Mouse (Mus musculus) right cerebral cortex, postnatal 36 days (tissue): ENCODE measurements around the gene Clhc1.
A peak's percentile ranks its signal among the peaks of the same experiment; 100 is the strongest.

Experiments
- DNase-seq, 2 experiments: peaks; one replicate each; pipeline ENCODE4 v3.0.0; 2022; ENCODE audit warnings: low spot score in 2 of 2, mixed read lengths in 1 of 2

The Clhc1 gene

DNA sequence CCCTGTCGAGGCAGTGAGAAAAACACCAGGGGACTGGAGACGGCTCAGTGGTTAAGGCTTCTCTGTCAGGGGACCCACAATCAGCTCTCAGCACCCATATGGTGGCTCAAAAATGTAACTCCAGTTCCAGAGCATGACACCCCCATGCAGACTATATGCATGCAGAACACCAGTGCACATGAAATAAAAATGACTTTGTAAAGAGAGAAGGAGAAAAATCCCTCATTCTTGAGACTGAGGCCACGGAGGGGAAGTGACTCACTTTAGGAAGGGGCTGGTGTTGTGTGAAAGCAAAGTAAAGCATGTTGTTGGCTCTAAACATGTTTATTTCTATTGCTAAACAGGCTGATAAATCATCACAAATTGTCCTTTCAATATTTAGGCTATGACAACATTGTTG lies 13.2 kb downstream of the Clhc1 start:
- DNase-seq: no peak

DNA sequence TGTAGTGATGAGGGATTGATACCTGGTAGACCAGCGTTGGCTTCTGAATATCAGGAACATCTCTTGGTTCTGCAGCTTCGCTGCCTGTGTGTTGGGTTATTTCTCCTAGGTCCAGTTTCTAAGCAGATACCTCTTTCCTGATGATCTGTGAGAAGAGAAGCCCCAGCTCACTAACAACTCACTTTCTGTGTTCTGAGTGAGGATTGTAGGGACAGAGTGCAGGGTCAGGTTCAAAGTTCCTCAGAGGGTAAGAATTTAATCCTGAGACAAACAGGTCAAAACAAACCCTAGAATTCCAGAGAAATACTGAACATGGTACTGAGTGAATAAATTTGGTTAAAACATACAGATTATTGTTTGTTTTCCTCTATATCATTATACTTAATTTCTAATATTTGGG lies 15.7 kb downstream of the Clhc1 start:
- DNase-seq: no peak

DNA sequence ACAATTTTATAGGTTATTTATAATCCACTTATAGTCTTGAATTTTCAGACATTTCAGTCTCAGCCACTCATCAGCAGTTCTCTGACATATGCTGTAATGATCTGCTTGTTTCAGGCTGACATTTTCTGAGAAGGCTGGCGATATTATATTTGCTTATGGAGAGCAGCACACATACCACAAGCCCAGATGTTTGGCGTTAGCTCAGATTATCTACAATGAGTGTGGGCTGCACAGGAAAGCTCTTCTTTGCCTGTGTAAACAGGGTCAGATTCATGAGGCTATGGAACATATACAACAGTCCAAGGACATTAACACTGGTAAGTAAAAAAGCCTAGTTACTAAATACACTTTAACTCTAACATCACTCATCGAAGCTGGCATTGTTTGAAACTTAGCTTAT lies 23.8 kb downstream of the Clhc1 start:
- no peak for DNase-seq

DNA sequence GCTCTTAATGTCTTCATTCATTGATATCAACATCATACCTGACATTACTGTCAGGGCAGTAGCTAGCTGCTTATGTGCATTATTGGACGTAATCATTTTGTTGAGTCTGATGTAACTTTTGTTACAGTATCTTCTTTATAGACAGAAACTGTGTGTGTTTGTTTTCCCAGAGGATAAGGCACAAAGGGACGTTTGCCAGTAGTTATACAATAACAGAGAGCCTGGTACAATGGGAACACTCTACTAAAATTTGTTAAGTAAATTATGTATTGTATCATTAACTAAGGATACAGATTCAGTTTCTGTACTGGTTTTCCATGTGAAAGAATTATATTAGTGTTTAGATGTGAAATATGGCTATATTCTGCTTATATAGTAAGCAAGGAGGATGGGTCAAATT lies 24.9 kb downstream of the Clhc1 start:
- no peak for DNase-seq

DNA sequence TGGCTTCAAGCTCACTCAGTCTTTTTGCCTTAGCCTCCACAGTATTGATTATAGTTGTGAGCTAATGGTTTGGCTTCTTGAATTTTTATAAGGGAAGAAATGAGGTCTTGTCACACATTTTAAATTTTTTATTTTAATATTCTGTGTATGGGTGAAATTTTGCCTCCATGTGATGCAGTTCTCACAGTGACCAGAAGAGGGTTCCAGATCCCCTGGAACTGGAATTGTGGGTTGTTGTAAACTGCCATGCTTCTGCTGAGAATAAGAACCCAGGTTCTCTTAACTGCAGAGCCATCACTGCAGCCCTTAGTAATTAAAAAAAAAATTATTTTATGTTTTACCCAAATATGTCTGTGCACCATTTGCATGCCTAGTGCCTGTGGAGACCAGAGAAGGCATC lies 31.9 kb downstream of the Clhc1 start:
- no peak for DNase-seq

DNA sequence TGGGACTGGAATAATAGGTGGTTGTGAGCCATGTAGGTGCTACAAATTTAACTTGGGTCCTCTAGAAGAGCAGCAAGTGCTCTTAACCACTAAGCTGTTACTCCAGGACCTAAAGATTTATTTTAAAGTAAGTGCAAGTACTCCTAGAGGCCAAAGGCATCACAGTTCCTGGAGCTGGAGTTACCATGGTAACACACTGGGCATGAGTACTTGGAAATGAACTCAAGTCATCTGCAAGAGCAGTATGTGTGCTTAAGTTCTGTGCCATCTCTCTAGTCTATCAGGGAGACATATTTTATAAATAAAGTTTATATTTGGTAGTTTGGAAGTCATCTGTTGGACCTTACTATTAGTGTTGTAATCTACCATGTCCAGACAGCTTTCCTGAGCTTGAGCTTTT lies 47.5 kb downstream of the Clhc1 start:
- DNase-seq: no peak

DNA sequence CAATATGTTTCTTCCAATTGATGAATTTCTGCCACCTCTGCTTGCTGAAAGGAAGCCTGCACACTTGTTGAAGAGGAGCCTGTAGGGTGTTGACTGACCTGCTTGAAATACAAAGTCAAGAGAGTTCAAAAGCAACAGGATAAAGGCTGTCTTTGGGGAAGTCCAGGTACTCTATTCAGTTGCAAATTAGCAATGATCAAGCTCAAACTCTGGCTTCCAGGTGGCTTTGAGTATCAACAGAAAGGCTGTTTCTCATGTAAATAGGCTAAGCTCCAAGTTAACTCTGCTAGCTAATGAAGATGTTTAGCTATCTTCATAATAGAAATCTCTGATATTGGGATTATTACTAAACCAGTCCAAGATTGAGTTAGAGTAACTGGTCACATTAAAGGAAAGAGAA lies 49.4 kb downstream of the Clhc1 start:
- no peak for DNase-seq

DNA sequence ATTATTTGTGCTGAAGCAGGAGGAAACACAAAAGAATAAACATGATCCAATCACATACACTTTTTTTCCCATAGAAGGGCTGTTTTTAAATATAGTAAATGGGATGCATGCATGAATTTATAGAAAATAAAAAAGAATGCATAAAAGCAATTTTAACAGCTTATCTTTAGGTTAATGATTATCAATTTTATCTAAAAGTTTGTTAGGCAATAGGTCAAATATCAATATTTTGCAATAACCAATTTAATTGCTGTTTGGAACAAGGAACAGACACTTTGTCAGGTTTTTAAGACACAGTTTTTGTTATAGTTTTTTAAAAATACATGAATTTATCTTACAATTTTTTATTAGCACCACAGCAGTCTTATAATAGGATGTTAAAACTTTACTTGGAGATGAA lies 51.2 kb downstream of the Clhc1 start:
- DNase-seq: no peak

DNA sequence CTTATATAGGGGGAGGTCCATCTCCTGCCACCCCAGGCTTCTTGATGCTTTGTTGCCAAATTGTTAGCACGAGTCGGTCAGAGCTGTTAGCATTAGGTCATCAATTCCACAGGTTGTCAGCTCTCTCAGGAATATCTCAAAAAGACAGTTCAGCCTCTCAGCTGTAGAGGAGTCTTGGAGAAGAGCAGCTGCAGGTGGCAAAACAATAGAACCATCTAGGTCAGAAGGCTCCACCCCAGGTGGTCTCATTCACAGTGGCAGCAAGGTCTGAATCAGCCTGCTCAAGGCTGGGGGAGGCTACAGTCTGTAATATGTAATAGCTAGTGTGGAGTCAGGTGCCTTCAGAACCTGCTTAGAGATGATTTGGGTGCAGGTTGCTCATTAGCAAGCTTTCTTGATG lies 55.8 kb downstream of the Clhc1 start:
- no peak for DNase-seq

DNA sequence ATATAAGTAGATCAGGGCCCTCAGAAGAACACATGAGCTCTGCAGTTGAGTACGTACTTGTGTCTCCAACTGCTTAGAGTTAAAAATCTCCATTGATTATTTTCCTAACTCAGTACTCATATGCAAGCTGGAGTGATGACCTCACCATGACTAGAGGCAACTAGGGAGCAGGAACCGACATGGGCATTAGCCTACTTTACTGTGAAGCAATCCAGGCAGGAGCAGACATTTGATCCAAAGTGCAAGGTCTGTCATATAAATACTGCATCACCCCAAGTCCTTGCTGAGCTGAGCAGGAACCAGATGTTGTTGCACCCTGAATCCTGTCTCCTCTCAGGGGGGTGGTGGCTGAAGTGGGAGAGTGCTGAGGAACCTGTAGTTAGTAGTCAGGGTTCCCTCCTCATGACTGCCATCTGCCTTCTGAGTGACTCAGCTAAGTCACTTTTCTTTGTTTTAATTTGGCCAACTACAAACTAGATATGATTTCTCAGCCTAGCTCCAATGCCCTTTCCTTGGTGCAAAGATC lies 59.8 kb downstream of the Clhc1 start:
- DNase-seq: no peak

DNA sequence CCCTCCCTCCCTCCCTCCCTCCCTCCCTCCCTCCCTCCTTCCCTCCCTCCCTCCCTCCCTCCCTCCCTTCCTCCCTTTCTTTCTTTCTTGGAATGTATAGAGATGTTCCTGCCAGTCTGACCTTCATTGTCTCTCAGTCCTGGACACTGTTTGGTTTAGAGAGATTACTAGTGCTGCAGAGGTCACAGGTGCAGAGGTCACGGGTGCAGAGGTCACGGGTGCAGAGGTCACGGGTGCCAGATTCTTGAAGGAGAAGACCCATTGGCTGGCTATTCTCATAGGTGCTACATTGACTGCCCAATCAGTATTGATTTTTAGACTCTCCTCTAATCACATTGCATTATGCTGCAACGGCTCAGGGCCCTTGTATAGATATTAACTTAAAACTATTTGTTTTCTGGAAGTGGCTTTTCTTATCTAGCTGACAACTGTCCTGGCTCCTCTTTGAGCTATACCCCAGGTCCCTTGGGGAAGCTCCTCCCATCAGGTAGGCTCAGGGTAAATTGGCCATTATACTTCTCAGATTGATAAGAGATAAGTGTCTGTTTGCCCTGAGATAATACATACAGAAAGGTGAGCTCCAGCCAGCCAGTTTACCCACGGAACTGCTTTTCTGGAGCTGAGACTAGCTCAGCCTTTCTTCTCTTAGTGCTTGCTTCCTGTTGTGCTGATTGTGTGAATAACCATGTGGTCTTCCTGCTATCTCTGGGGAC lies 62.2 kb downstream of the Clhc1 start:
- DNase-seq: no peak

DNA sequence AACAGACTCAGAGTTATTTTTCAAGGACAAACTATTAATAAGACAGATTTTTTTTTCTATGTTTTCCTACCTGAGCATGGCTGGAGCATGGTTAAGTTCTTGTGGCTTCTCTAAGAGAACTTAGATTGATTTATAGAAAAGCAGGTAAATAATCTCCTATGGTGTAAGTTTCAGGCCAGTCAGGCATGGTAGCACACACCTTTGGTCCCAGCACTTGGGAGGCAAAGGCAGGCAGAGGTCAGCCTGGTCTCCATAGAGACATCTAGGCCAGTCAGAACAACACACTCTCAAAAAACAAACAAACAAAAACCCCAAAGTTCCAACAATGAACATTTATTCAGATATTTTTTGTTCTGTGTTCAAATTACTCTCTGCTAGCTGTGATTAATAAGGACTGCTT lies 64.3 kb downstream of the Clhc1 start:
- DNase-seq: no peak

DNA sequence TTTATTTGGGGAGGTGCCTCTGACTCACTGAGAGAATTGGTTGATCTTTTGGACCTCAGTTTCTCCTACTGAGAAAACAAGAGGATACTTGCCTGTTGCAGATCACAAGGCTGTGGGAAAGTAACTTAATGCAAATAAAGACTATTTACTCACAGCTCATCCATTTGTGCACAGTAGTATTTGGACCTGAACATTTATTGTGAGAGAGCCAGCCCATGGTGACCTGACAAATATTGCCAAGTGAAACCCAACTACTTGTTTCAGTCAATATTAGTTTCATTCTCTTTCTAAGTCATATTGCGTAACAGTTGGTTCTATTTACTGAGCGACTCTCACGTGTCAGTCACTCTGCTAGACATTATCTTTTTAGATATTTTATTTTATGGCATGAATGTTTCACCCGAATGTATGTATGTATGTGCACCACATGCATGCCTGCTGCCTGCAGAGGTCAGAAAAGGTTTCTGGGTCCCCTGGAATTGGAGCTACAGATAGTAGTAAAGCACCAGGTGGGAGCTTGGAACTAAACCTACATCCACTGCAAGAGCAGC lies 65.5 kb downstream of the Clhc1 start:
- no peak for DNase-seq

DNA sequence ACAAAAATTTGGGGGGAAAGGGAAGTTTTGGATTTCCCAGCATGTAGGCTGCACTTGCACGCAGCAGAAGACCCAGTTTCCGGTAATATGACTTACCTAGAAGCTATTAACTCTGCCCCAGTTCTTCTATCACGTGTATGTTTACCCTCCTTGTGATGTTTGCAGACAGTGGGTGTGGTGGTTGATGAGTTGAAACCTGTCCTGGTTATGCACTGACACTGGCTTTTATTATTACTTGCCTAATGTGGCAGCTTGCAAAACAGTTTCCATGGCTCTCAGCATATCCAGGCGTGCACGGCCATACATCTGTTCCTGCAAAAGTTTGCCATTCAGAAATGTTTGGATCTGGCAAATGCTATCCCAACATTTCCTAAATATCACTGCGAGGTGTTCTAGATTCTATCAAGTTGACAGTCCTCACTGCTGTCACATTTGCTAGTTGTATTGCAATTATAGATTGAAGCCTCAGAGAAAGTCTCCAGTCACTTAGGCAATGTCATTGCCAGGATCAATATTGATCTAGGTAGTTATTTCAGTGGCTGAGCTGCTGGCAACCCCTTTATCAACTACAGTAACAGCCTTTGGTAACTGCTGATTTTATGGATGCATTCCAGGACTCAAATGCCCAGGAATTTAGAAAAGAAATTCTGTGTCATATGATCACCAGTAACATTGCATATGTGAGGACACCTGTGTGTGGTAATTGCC lies 66.6 kb downstream of the Clhc1 start:
- DNase-seq: no peak

DNA sequence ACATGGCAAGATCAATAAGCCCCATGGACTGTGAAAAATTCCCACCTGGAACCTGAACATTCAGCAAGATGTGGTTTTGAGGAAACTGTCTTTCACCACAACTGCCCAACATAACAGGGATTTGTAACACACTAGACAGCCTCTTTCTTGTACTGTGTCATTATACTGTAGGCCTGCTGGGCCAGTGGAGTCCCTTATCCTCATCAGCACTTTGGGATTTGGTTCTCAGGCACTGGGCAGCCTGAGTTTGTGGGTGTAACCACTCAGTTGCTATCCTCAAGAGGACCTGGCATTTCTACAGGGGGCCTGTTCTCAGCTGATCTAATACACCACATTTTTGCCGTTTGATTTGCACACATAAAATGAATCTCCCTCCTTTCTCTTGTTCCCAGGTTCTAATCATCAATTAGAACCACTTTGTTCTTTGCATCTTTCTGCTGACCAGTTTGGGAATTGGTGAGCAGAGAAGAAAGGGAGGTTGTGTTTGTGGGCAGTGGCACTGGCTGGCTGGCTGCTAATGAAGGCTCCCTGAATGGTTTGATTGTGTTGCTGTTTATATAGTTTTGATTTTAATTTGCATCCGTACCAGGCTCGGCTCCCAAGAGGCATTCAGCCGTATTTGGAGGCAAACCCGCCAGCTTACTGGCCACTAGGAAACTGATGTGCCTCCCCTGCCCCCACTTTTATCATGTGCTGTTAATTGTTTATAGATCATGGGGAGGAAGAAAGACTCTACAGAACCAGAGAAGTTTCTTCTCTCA lies 74.5 kb downstream of the Clhc1 start:
- DNase-seq: peak; percentile 21 to 25

DNA sequence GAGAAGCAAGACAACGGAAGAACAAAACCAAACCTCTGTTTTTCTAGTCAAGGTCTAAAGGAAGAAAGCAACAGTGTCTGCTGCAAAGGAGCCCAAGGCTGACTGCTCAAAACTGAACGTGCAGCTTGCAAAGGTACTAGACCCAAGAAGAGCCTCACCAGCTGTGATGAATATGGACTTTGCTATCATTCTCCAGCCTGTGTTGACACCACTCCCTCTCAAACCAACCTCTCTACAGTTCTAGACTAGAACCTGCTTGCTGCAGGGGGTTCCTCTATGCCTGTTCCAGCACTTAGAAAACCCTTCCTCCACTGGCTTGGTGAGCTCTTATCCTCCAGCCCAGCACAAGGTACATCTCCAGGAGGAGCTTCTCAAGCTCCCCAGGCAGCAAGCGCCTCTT lies 75.6 kb downstream of the Clhc1 start:
- DNase-seq: no peak

DNA sequence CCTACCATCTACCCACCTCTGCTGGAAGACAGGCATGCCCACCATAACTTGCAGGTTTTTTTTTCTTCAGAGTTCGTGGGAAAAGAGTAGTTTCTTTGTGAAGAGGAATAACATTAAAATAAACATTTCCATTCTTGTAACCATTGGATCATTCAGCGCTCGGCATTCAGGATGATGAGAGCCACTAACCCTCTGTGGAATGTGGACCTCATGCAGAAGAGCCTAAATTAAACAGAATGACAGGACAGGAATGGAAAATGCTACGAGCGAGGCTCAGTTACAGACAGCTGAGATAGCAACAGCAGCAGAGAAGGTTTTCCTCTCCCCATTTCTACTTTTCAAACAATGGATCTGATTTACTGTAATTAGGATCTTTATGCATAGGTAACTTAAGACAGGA lies 78.8 kb downstream of the Clhc1 start:
- DNase-seq: no peak

DNA sequence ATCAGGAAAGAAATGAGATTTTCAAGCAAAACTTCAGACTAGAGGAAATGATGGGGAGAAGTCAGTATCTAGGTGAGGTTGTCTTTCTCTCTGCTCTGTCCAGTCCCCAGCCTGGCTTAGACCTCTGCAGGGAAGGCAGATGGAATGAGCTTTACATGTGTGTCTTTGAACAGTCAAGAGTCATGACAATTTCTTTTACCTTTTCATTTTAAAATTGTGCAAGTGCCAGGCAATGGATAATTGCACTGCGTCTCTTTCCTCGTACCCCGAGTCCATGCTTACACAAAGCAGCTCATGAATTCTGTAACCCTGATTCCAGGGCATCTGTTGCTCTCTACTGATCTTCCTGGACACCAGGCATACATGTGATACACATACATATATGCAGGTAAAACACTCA lies 80.0 kb downstream of the Clhc1 start:
- DNase-seq: no peak
